11 mouse cellular contexts compared by ENCODE assay signal in genomic region chr6:37429849-37430470, GRCm38 (mm10). TPM values are rescaled to one million over a fixed set of nuclear protein-coding genes. Genes with fewer than 3 reads are reported as not detected.
DNase-seq lines count a peak whose midpoint lies in the region; ATAC-seq and TF ChIP-seq lines count a peak whose summit lies in the region.
"Had no signal": no experiment of that assay in that cellular context is flagged by ENCODE, and none has a peak within 500 bp of the region (broad histone marks: within the 10 kb centered on the region; RNA-seq: fewer than 3 reads in every experiment).

No protein-coding gene starts in this region.

- no peak for TF ChIP-seq CTCF in lung, postnatal 0 days (IDR thresholded peaks at IDR 0.05)
- no peak for TF ChIP-seq CTCF in cerebellum, adult 2 months (IDR thresholded peaks at IDR 0.05; ENCODE audit: borderline replicate concordance, insufficient read depth, low read depth, low read length)

- 67% methylated on average over 3 of the region's 3 CpGs for WGBS in heart, embryonic 12.5 days
- 71% methylated on average over 3 of the region's 3 CpGs for WGBS in lung, postnatal 0 days
- 79% methylated on average over 3 of the region's 3 CpGs for WGBS in intestine, embryonic 15.5 days
- 82% methylated on average over 3 of the region's 3 CpGs for WGBS in stomach, embryonic 15.5 days
- WGBS in cerebellum, adult 2 months, result 85% methylated on average over 3 of the region's 3 CpGs

- no peak for TF ChIP-seq POLR2A in cerebellum, adult 2 months (IDR thresholded peaks at IDR 0.05; ENCODE audit: borderline replicate concordance, insufficient read depth, low read length)

- no peak for DNase-seq in heart, postnatal 4 days
- DNase-seq in lung, postnatal 0 days (ENCODE audit: low spot score), result no peak
- DNase-seq in lung, postnatal 14 days, result no peak
- no peak for DNase-seq in cerebellum, adult 2 months
- no peak for DNase-seq in right cerebral cortex, postnatal 25 days
- DNase-seq: left cerebral cortex, postnatal 4 days; thymus, postnatal 25 days had no signal

- peak overlapping the region; percentile 99 for H3K27ac ChIP-seq in heart, embryonic 12.5 days (ENCODE audit: poor library complexity, severe bottlenecking)
- peak overlapping the region; percentile 88 for H3K27ac ChIP-seq in lung, postnatal 0 days (ENCODE audit: low read length)
- peak overlapping the region; percentile 90 for H3K27ac ChIP-seq in intestine, embryonic 15.5 days
- H3K27ac ChIP-seq in stomach, embryonic 15.5 days, result peak overlapping the region; percentile 95
- no peak overlapping the region for H3K27ac ChIP-seq in cerebellum, adult 2 months (ENCODE audit: insufficient read depth, low read length)

- no peak for ATAC-seq in heart, embryonic 12.5 days (ENCODE audit: insufficient number of reproducible peaks, low FRiP score)
- no peak for ATAC-seq in lung, postnatal 0 days
- no peak for ATAC-seq in intestine, embryonic 15.5 days
- ATAC-seq in stomach, embryonic 15.5 days (ENCODE audit: insufficient read depth, low FRiP score, low read depth), result no peak
- ATAC-seq: activated CD4-positive, CD25-positive, alpha-beta regulatory T cell, adult 4 months had no signal

- peak overlapping the region; percentile 66 for H3K9ac ChIP-seq in heart, embryonic 12.5 days
- H3K9ac ChIP-seq in lung, postnatal 0 days (replicated peaks; ENCODE audit: low read depth), result no peak overlapping the region
- H3K9ac ChIP-seq in intestine, embryonic 15.5 days, result no peak overlapping the region
- H3K9ac ChIP-seq in stomach, embryonic 15.5 days, result no peak overlapping the region

- no peaks in the 10 kb centered on the region for H3K27me3 ChIP-seq in heart, embryonic 12.5 days (replicated peaks)
- no peaks in the 10 kb centered on the region for H3K27me3 ChIP-seq in lung, postnatal 0 days (replicated peaks; ENCODE audit: insufficient read depth, low read length)
- H3K27me3 ChIP-seq in intestine, embryonic 15.5 days (replicated peaks), result no peaks in the 10 kb centered on the region
- H3K27me3 ChIP-seq in stomach, embryonic 15.5 days (replicated peaks), result no peaks in the 10 kb centered on the region
- H3K27me3 ChIP-seq in cerebellum, adult 2 months (ENCODE audit: control insufficient read depth, insufficient read depth, low read length), result no peaks in the 10 kb centered on the region

- TF ChIP-seq EP300 in lung, postnatal 0 days (IDR thresholded peaks at IDR 0.05), result no peak

- no peaks in the 10 kb centered on the region for H3K9me3 ChIP-seq in heart, embryonic 12.5 days (replicated peaks)
- no peaks in the 10 kb centered on the region for H3K9me3 ChIP-seq in lung, postnatal 0 days (ENCODE audit: low read length)
- no peaks in the 10 kb centered on the region for H3K9me3 ChIP-seq in intestine, embryonic 15.5 days
- H3K9me3 ChIP-seq in stomach, embryonic 15.5 days, result no peaks in the 10 kb centered on the region

- peaks cover 95% of the 10 kb centered on the region for H3K4me1 ChIP-seq in heart, embryonic 12.5 days (replicated peaks)
- H3K4me1 ChIP-seq in lung, postnatal 0 days (ENCODE audit: insufficient read depth, low read depth, low read length), result peaks cover 44% of the 10 kb centered on the region
- H3K4me1 ChIP-seq in intestine, embryonic 15.5 days (replicated peaks), result peaks cover 52% of the 10 kb centered on the region
- H3K4me1 ChIP-seq in stomach, embryonic 15.5 days, result peaks cover 55% of the 10 kb centered on the region
- H3K4me1 ChIP-seq in cerebellum, adult 2 months (ENCODE audit: control insufficient read depth, insufficient read depth, low read length), result no peaks in the 10 kb centered on the region

- H3K4me3 ChIP-seq in heart, embryonic 12.5 days, result 0 out of 2 replicates have a peak overlapping the region, but pooled peaks have one; percentile 2
- no peak overlapping the region for H3K4me3 ChIP-seq in lung, postnatal 0 days (ENCODE audit: low read depth, low read length)
- no peak overlapping the region for H3K4me3 ChIP-seq in intestine, embryonic 15.5 days (replicated peaks)
- H3K4me3 ChIP-seq in stomach, embryonic 15.5 days (replicated peaks), result no peak overlapping the region
- H3K4me3 ChIP-seq in cerebellum, adult 2 months (replicated peaks; ENCODE audit: insufficient read depth, low read depth, low read length), result no peak overlapping the region

- peak overlapping the region; percentile 71 for H3K4me2 ChIP-seq in heart, embryonic 12.5 days
- H3K4me2 ChIP-seq in lung, postnatal 0 days (replicated peaks; ENCODE audit: low read depth, low read length), result peak overlapping the region; percentile 29; the same call in 1 of the 2 replicates
- H3K4me2 ChIP-seq in intestine, embryonic 15.5 days (replicated peaks), result peak overlapping the region; percentile 43; the same call in 1 of the 2 replicates
- H3K4me2 ChIP-seq in stomach, embryonic 15.5 days, result peak overlapping the region; percentile 44

- H3K36me3 ChIP-seq in heart, embryonic 12.5 days, result peaks cover 26% of the 10 kb centered on the region
- no peaks in the 10 kb centered on the region for H3K36me3 ChIP-seq in lung, postnatal 0 days (ENCODE audit: insufficient read depth, low read length)
- no peaks in the 10 kb centered on the region for H3K36me3 ChIP-seq in intestine, embryonic 15.5 days
- H3K36me3 ChIP-seq in stomach, embryonic 15.5 days, result no peaks in the 10 kb centered on the region; the same call in 1 of the 2 replicates

RNA-seq across cellular contexts. Expression of gene Creb3l2, which starts 12.0 kb away (rescaled TPM):
- polyA plus RNA-seq in heart, embryonic 12.5 days (2016; fragmentation: Nextera tagmentation; extraction: Ambion mirVana), result 49.4 and 52.2 TPM in 2 replicates
- total RNA-seq in heart, postnatal 4 days (2021), result 10 to 100 TPM; 61.7 to 66.7 TPM
- 23.6 and 23.8 TPM in 2 replicates for polyA plus RNA-seq in lung, postnatal 0 days (2015; fragmentation: Nextera tagmentation; extraction: Ambion mirVana)
- 15.6 and 15.8 TPM in 2 replicates for polyA plus RNA-seq in intestine, embryonic 15.5 days (2015; fragmentation: Nextera tagmentation; extraction: Ambion mirVana)
- polyA plus RNA-seq in stomach, embryonic 15.5 days (2015; fragmentation: Nextera tagmentation; extraction: Ambion mirVana), result 18.1 and 21.7 TPM in 2 replicates
- polyA plus RNA-seq in cerebellum, adult 2 months (2012; rRNA removed), result 4.9 and 5.4 TPM in 2 replicates
